Mouse (Mus musculus) embryonic fibroblast, embryonic 13.5 days (primary cell): ENCODE data around the gene Dapk1.

Experiments used
- CTCF ChIP-seq: IDR thresholded peaks from 2 replicates; pipeline ENCODE4 v1.5.1; 2011; ENCODE audit warnings: mild to moderate bottlenecking, control low read depth, low read length, moderate library complexity, borderline replicate concordance; ENCODE audit not compliant: insufficient read depth
- POLR2A ChIP-seq: IDR thresholded peaks from 2 replicates; pipeline ENCODE4 v1.6.1; 2011; ENCODE audit warnings: low read depth, mild to moderate bottlenecking, control low read depth, low read length, moderate library complexity

GRCm38 (mm10) chr13:60736421-60737105, 134.8 kb downstream of the Dapk1 start:
- no peak for TF ChIP-seq CTCF
- TF ChIP-seq POLR2A: no peak
